Mouse (Mus musculus) liver, postnatal 0 days (tissue): ENCODE data around the gene Wdfy2. TPM values are rescaled to one million over a fixed set of nuclear protein-coding genes. Genes with fewer than 3 reads are reported as not detected.
"Not testable (repeated sequence)": the region's sequence is repeated elsewhere in the genome, so short reads cannot be mapped to it uniquely, and the experiment has no call there.

Experiments
- ATAC-seq: fragments of 200-750 bp; cut with Nextera tagmentation; 2 replicates; pipeline ENCODE4 v1.8.0; 2017; ENCODE audit warnings: mild to moderate bottlenecking, moderate library complexity
- DNase-seq: peaks from one replicate; pipeline ENCODE4 v3.0.0-alpha.2; 2016
- H3K27ac ChIP-seq: fragments of 300-500 bp; sonication (generic); 2 replicates; pipeline ENCODE4 v1.5.1; 2014; ENCODE audit warnings: antibody characterized with exemption, moderate library complexity, mild to moderate bottlenecking, low read depth
- H3K27me3 ChIP-seq: fragments of 300-500 bp; sonication (generic); 2 replicates; pipeline ENCODE4 v1.6.1; 2014; ENCODE audit warnings: low read length, control low read depth, mixed read lengths; ENCODE audit not compliant: insufficient read depth
- H3K36me3 ChIP-seq: fragments of 300-500 bp; sonication (generic); replicated peaks from 2 replicates; pipeline ENCODE4 v1.6.1; 2014; ENCODE audit warnings: mild to moderate bottlenecking, control low read depth, low read length, moderate library complexity, mixed read lengths; ENCODE audit not compliant: insufficient read depth
- H3K4me1 ChIP-seq: fragments of 300-500 bp; sonication (generic); 2 replicates; pipeline ENCODE4 v1.6.1; 2014; ENCODE audit warnings: antibody characterized with exemption, mild to moderate bottlenecking, control low read depth; ENCODE audit not compliant: insufficient read depth
- H3K4me2 ChIP-seq: fragments of 300-500 bp; sonication (generic); 2 replicates; pipeline ENCODE4 v1.6.1; 2014; ENCODE audit warnings: low read depth, mild to moderate bottlenecking, low read length, moderate library complexity, mixed read lengths
- H3K4me3 ChIP-seq: fragments of 300-500 bp; sonication (generic); 2 replicates; pipeline ENCODE4 v1.5.1; 2014; ENCODE audit warnings: low read depth, low read length
- H3K9ac ChIP-seq: fragments of 300-500 bp; sonication (generic); replicated peaks from 2 replicates; pipeline ENCODE4 v1.6.1; 2014; ENCODE audit warnings: mild to moderate bottlenecking, moderate library complexity
- H3K9me3 ChIP-seq: fragments of 300-500 bp; sonication (generic); 2 replicates; pipeline ENCODE4 v1.6.1; 2016; ENCODE audit warnings: mild to moderate bottlenecking, control low read depth, low read length, mixed read lengths
- CTCF ChIP-seq: sonication (generic); IDR thresholded peaks from 2 replicates; pipeline ENCODE4 v1.5.1; 2016; ENCODE audit warnings: antibody characterized with exemption, low read depth
- EP300 ChIP-seq: IDR thresholded peaks from 2 replicates; pipeline ENCODE4 v1.6.1; 2016; ENCODE audit warnings: antibody characterized with exemption, low read depth, mild to moderate bottlenecking
- WGBS: fragments of 180-500 bp; shearing (Covaris S2); extraction: QIAGEN DNeasy Blood & Tissue Kit; methylation state at CpG from one replicate; pipeline ENCODE4 v1.1.7; 2014; ENCODE audit not compliant: insufficient replicate concordance; 5-methylcytosine and 5-hydroxymethylcytosine counted together
- polyA plus RNA-seq: library from polyadenylated mRNA; unstranded; fragments of >200 nt; fragmentation: Nextera tagmentation; extraction: Ambion mirVana; gene quantifications from 2 replicates; pipeline ENCODE4 v1.2.1, GENCODE M21; 2015

The Wdfy2 gene
- polyA plus RNA-seq, 1 experiment from 2014 or later: 2.0 TPM

GRCm38 (mm10) chr14:62829291-62829690 lies 8.2 kb upstream of the Wdfy2 start:
- ATAC-seq (no peak), DNase-seq (no peak)
- no peak for TF ChIP-seq EP300
- TF ChIP-seq CTCF: no peak
- Histone ChIP-seq H3K4me3 (no peak overlapping the region), H3K4me2 (no peak overlapping the region), H3K4me1 (peaks cover 8% of the 10 kb centered on the region), H3K36me3 (no peaks in the 10 kb centered on the region), H3K9me3 (no peaks in the 10 kb centered on the region), H3K27me3 (no peaks in the 10 kb centered on the region), H3K27ac (no peak overlapping the region), H3K9ac (no peak overlapping the region)
- WGBS: 74% methylated on average over 6 of the region's 6 CpGs

GRCm38 (mm10) chr14:62831691-62832275 lies 5.7 kb upstream of the Wdfy2 start:
- ATAC-seq: peak; percentile 76
- no peaks in the 10 kb centered on the region for H3K27me3 ChIP-seq
- WGBS: 69% methylated on average over 3 of the region's 3 CpGs
- no peak overlapping the region for H3K4me3 ChIP-seq
- DNase-seq: no peak
- no peak overlapping the region for H3K27ac ChIP-seq
- no peaks in the 10 kb centered on the region for H3K36me3 ChIP-seq
- H3K4me1 ChIP-seq: peaks cover 9% of the 10 kb centered on the region
- H3K9ac ChIP-seq: no peak overlapping the region
- H3K9me3 ChIP-seq: no peaks in the 10 kb centered on the region
- no peak overlapping the region for H3K4me2 ChIP-seq
- TF ChIP-seq EP300 (no peak), CTCF (no peak)

- Histone ChIP-seq H3K27ac (no peak overlapping the region), H3K9me3 (no peaks in the 10 kb centered on the region), H3K4me1 (peaks cover 10% of the 10 kb centered on the region), H3K9ac (no peak overlapping the region), H3K36me3 (no peaks in the 10 kb centered on the region), H3K4me3 (no peak overlapping the region), H3K4me2 (no peak overlapping the region), H3K27me3 (no peaks in the 10 kb centered on the region)
- ATAC-seq: no peak
- 68% methylated on average over 7 of the region's 7 CpGs for WGBS
- no peak for DNase-seq
- TF ChIP-seq EP300 (no peak), CTCF (no peak)
Measured at GRCm38 (mm10) chr14:62833036-62833435, 4.4 kb upstream of the Wdfy2 start.

- no peak for TF ChIP-seq EP300
- TF ChIP-seq CTCF: no peak
- Histone ChIP-seq H3K9me3 (no peaks in the 10 kb centered on the region), H3K4me1 (peaks cover 10% of the 10 kb centered on the region), H3K27ac (no peak overlapping the region), H3K4me3 (no peak overlapping the region), H3K36me3 (no peaks in the 10 kb centered on the region), H3K9ac (no peak overlapping the region), H3K4me2 (no peak overlapping the region), H3K27me3 (no peaks in the 10 kb centered on the region)
- no peak for DNase-seq
- 68% methylated on average over 3 of the region's 3 CpGs for WGBS
- no peak for ATAC-seq
Measured at GRCm38 (mm10) chr14:62833541-62833940, 3.9 kb upstream of the Wdfy2 start.

- 72% methylated on average over 3 of the region's 3 CpGs for WGBS
- not testable (repeated sequence) for H3K27me3 ChIP-seq, H3K36me3 ChIP-seq, H3K4me3 ChIP-seq, H3K9me3 ChIP-seq, ATAC-seq, H3K9ac ChIP-seq, H3K4me2 ChIP-seq, DNase-seq, H3K27ac ChIP-seq
- H3K4me1 ChIP-seq: peaks cover 13% of the 10 kb centered on the region
Measured at GRCm38 (mm10) chr14:62835737-62836136, 1.7 kb upstream of the Wdfy2 start.

- TF ChIP-seq EP300 (peak; percentile 70), CTCF (peak; percentile 96)
- Histone ChIP-seq H3K4me2 (peak overlapping the region; percentile 81), H3K36me3 (no peaks in the 10 kb centered on the region), H3K9me3 (no peaks in the 10 kb centered on the region), H3K4me3 (peak overlapping the region; percentile 92), H3K9ac (peak overlapping the region; percentile 38; the same call in 1 of the 2 replicates), H3K4me1 (peaks cover 16% of the 10 kb centered on the region), H3K27ac (peak overlapping the region; percentile 68), H3K27me3 (no peaks in the 10 kb centered on the region)
- DNase-seq (peak; percentile 97), ATAC-seq (peak; percentile 93)
- under 1% methylated on average over 37 of the region's 37 CpGs for WGBS
Measured at GRCm38 (mm10) chr14:62836926-62837640, 395 bp upstream of the Wdfy2 start.
